Mouse (Mus musculus) olfactory bulb, adult 2 months (tissue): ENCODE data around the gene H2al1h.
"Not testable (repeated sequence)": the region's sequence is repeated elsewhere in the genome, so short reads cannot be mapped to it uniquely, and the experiment has no call there.

Source experiments
- CTCF ChIP-seq: fragments of 200-500 bp; IDR thresholded peaks from 2 replicates; pipeline ENCODE4 v1.5.1; 2012; ENCODE audit warnings: low read depth, mild to moderate bottlenecking, low read length, moderate library complexity; ENCODE audit not compliant: insufficient read depth
- POLR2A ChIP-seq: fragments of 200-500 bp; IDR thresholded peaks from 2 replicates; pipeline ENCODE4 v1.6.1; 2012; ENCODE audit warnings: mild to moderate bottlenecking, low read depth, low read length, moderate library complexity; ENCODE audit not compliant: insufficient read depth

GRCm38 (mm10) chrX:11324359-11324758, 3.1 kb downstream of the H2al1h start, which contains the start of gene H2al1i:
- TF ChIP-seq CTCF, POLR2A: not testable (repeated sequence)
